Mouse (Mus musculus): ENCODE measurements around the gene Creb5. TPM values are rescaled to one million over a fixed set of nuclear protein-coding genes. Genes with fewer than 3 reads are reported as not detected.

The Creb5 gene
- total and polyA plus RNA-seq, 2 experiments from 2014 or later: 3.1 to 4.4 TPM

GRCm38 (mm10) chr6:53688762-53689477 is 401.9 kb downstream of the Creb5 start:
- 57% methylated on average over 7 of the region's 7 CpGs for WGBS
- Histone ChIP-seq H3K36me3 (ENCODE audit: insufficient read depth, low read length) (no peaks in the 10 kb centered on the region), H3K4me2 (ENCODE audit: low read depth, low read length) (no peak overlapping the region), H3K27ac (no peak overlapping the region), H3K4me3 (ENCODE audit: low read length) (no peak overlapping the region), H3K27me3 (ENCODE audit: insufficient read depth, low read length) (no peaks in the 10 kb centered on the region), H3K4me1 (ENCODE audit: insufficient read depth, low read length) (no peaks in the 10 kb centered on the region), H3K9me3 (ENCODE audit: low read length) (no peaks in the 10 kb centered on the region), H3K9ac (replicated peaks; ENCODE audit: low read length) (no peak overlapping the region)
- no peak for ATAC-seq
- no peak for TF ChIP-seq CTCF (IDR thresholded peaks at IDR 0.05; ENCODE audit: low read depth)
- peak; percentile 16 for DNase-seq (ENCODE audit: low spot score)

GRCm38 (mm10) chr6:53691006-53691405 is 403.9 kb downstream of the Creb5 start:
- ATAC-seq: no peak

GRCm38 (mm10) chr6:53695216-53695615 is 408.1 kb downstream of the Creb5 start:
- no peak overlapping the region for H3K27ac ChIP-seq
- H3K9ac ChIP-seq (replicated peaks; ENCODE audit: low read length): no peak overlapping the region
- no peaks in the 10 kb centered on the region for H3K27me3 ChIP-seq (ENCODE audit: insufficient read depth, low read length)
- no peaks in the 10 kb centered on the region for H3K36me3 ChIP-seq (ENCODE audit: insufficient read depth, low read length)
- WGBS: 55% methylated on average over 9 of the region's 9 CpGs
- DNase-seq (ENCODE audit: low spot score) (peak; percentile 43), ATAC-seq (no peak)
- no peak for TF ChIP-seq CTCF (IDR thresholded peaks at IDR 0.05; ENCODE audit: low read depth)
- H3K4me1 ChIP-seq (ENCODE audit: insufficient read depth, low read length): peaks cover 3% of the 10 kb centered on the region; the same call in 1 of the 2 replicates
- H3K4me2 ChIP-seq (ENCODE audit: low read depth, low read length): no peak overlapping the region
- H3K4me3 ChIP-seq (ENCODE audit: low read length): no peak overlapping the region
- H3K9me3 ChIP-seq (ENCODE audit: low read length): no peaks in the 10 kb centered on the region

More at GRCm38 (mm10) chr6:53691006-53691405, 403.9 kb downstream of the Creb5 start:
- Histone ChIP-seq H3K9me3 (ENCODE audit: low read length) (no peaks in the 10 kb centered on the region), H3K4me2 (ENCODE audit: low read depth, low read length) (no peak overlapping the region), H3K36me3 (ENCODE audit: insufficient read depth, low read length) (no peaks in the 10 kb centered on the region), H3K4me1 (ENCODE audit: insufficient read depth, low read length) (peaks cover 3% of the 10 kb centered on the region; the same call in 1 of the 2 replicates), H3K4me3 (ENCODE audit: low read length) (no peak overlapping the region), H3K27me3 (ENCODE audit: insufficient read depth, low read length) (no peaks in the 10 kb centered on the region), H3K9ac (replicated peaks; ENCODE audit: low read length) (no peak overlapping the region), H3K27ac (no peak overlapping the region)
- no peak for DNase-seq (ENCODE audit: low spot score)
- no peak for TF ChIP-seq CTCF (IDR thresholded peaks at IDR 0.05; ENCODE audit: low read depth)
- 87% methylated on average over 1 of the region's 1 CpGs for WGBS

GRCm38 (mm10) chr6:53696471-53696870 is 409.4 kb downstream of the Creb5 start:
- H3K27me3 ChIP-seq (ENCODE audit: insufficient read depth, low read length): no peaks in the 10 kb centered on the region
- H3K4me2 ChIP-seq (ENCODE audit: low read depth, low read length): no peak overlapping the region
- no peak for TF ChIP-seq CTCF (IDR thresholded peaks at IDR 0.05; ENCODE audit: low read depth)
- no peak overlapping the region for H3K9ac ChIP-seq (replicated peaks; ENCODE audit: low read length)
- H3K36me3 ChIP-seq (ENCODE audit: insufficient read depth, low read length): no peaks in the 10 kb centered on the region
- H3K9me3 ChIP-seq (ENCODE audit: low read length): no peaks in the 10 kb centered on the region
- 47% methylated on average over 6 of the region's 6 CpGs for WGBS
- H3K27ac ChIP-seq: no peak overlapping the region
- peaks cover 3% of the 10 kb centered on the region; the same call in 1 of the 2 replicates for H3K4me1 ChIP-seq (ENCODE audit: insufficient read depth, low read length)
- ATAC-seq (no peak), DNase-seq (ENCODE audit: low spot score) (no peak)
- H3K4me3 ChIP-seq (ENCODE audit: low read length): no peak overlapping the region

- Histone ChIP-seq H3K9me3 (ENCODE audit: low read length) (no peaks in the 10 kb centered on the region), H3K4me1 (ENCODE audit: insufficient read depth, low read length) (peaks cover 3% of the 10 kb centered on the region; the same call in 1 of the 2 replicates), H3K9ac (replicated peaks; ENCODE audit: low read length) (no peak overlapping the region), H3K4me2 (ENCODE audit: low read depth, low read length) (no peak overlapping the region), H3K4me3 (ENCODE audit: low read length) (no peak overlapping the region), H3K36me3 (ENCODE audit: insufficient read depth, low read length) (no peaks in the 10 kb centered on the region), H3K27ac (no peak overlapping the region), H3K27me3 (ENCODE audit: insufficient read depth, low read length) (no peaks in the 10 kb centered on the region)
- DNase-seq (ENCODE audit: low spot score) (peak; percentile 27), ATAC-seq (no peak)
- TF ChIP-seq CTCF (IDR thresholded peaks at IDR 0.05; ENCODE audit: low read depth): no peak
- 54% methylated on average over 6 of the region's 6 CpGs for WGBS
Observed at GRCm38 (mm10) chr6:53696921-53697320, 409.9 kb downstream of the Creb5 start.

- Histone ChIP-seq H3K9ac (replicated peaks; ENCODE audit: low read length) (no peak overlapping the region), H3K4me1 (ENCODE audit: insufficient read depth, low read length) (peaks cover 3% of the 10 kb centered on the region; the same call in 1 of the 2 replicates), H3K4me2 (ENCODE audit: low read depth, low read length) (peak overlapping the region; percentile 46), H3K9me3 (ENCODE audit: low read length) (no peaks in the 10 kb centered on the region), H3K27me3 (ENCODE audit: insufficient read depth, low read length) (no peaks in the 10 kb centered on the region), H3K36me3 (ENCODE audit: insufficient read depth, low read length) (no peaks in the 10 kb centered on the region), H3K27ac (no peak overlapping the region), H3K4me3 (ENCODE audit: low read length) (peak overlapping the region; percentile 11; the same call in 1 of the 2 replicates)
- TF ChIP-seq CTCF (IDR thresholded peaks at IDR 0.05; ENCODE audit: low read depth): no peak
- ATAC-seq (peak; percentile 53; the same call in 1 of the 2 replicates), DNase-seq (ENCODE audit: low spot score) (peak; percentile 49)
- 12% methylated on average over 15 of the region's 15 CpGs for WGBS
Observed at GRCm38 (mm10) chr6:53698128-53698749, 411.2 kb downstream of the Creb5 start.

- H3K9ac ChIP-seq (replicated peaks; ENCODE audit: low read length): no peak overlapping the region
- TF ChIP-seq CTCF (IDR thresholded peaks at IDR 0.05; ENCODE audit: low read depth): no peak
- no peak overlapping the region for H3K4me3 ChIP-seq (ENCODE audit: low read length)
- WGBS: 66% methylated on average over 2 of the region's 2 CpGs
- ATAC-seq (no peak), DNase-seq (ENCODE audit: low spot score) (no peak)
- no peaks in the 10 kb centered on the region for H3K27me3 ChIP-seq (ENCODE audit: insufficient read depth, low read length)
- no peak overlapping the region for H3K27ac ChIP-seq
- no peaks in the 10 kb centered on the region for H3K36me3 ChIP-seq (ENCODE audit: insufficient read depth, low read length)
- no peaks in the 10 kb centered on the region for H3K4me1 ChIP-seq (ENCODE audit: insufficient read depth, low read length)
- H3K9me3 ChIP-seq (ENCODE audit: low read length): no peaks in the 10 kb centered on the region
- H3K4me2 ChIP-seq (ENCODE audit: low read depth, low read length): no peak overlapping the region
Observed at GRCm38 (mm10) chr6:53704440-53704839, 417.4 kb downstream of the Creb5 start.

Data from hindbrain, postnatal 0 days (tissue).